Comparison of ENCODE assay signal across 24 mouse cellular contexts in the genomic region with DNA sequence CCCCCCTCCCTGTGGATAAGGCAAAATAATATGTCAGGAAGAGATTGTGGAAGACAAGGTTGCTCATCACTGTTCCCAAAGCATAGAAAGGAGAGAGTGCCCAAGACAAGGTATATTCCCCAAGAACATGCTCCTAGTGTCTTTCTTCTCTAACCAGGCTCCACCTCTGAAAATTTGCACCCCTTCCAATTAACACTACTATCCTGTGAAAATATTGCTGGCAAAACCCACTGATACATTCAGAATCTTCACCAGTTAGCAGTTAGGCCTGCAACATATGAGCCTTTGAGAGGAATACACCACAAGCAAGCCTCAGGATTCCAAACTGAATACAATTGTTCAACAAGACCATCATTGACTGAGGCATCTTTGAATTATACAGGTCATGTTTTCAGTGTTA.
"Had no signal": no experiment of that assay in that cellular context is flagged by ENCODE, and none has a peak within 500 bp of the region (broad histone marks: within the 10 kb centered on the region; RNA-seq: fewer than 3 reads in every experiment).

No protein-coding gene starts in this region.

- H3K9ac ChIP-seq: heart, embryonic 13.5 days; heart, embryonic 15.5 days; hindbrain, embryonic 13.5 days; hindbrain, embryonic 15.5 days; kidney, embryonic 15.5 days; limb, embryonic 13.5 days; limb, embryonic 15.5 days; liver, embryonic 12.5 days; liver, embryonic 14.5 days had no signal

- H3K4me1 ChIP-seq: heart, embryonic 13.5 days; heart, embryonic 15.5 days; hindbrain, embryonic 13.5 days; hindbrain, embryonic 15.5 days; kidney, embryonic 15.5 days; limb, embryonic 13.5 days; limb, embryonic 15.5 days; liver, embryonic 12.5 days had no signal

- H3K4me3 ChIP-seq: heart, adult 2 months; heart, embryonic 13.5 days; heart, embryonic 15.5 days; hindbrain, embryonic 13.5 days; hindbrain, embryonic 15.5 days; kidney, embryonic 15.5 days; limb, embryonic 13.5 days; limb, embryonic 15.5 days; liver, embryonic 12.5 days had no signal

- H3K27ac ChIP-seq: heart, adult 2 months; heart, embryonic 13.5 days; heart, embryonic 15.5 days; hindbrain, embryonic 13.5 days; hindbrain, embryonic 15.5 days; hindbrain, postnatal 0 days; kidney, embryonic 15.5 days; kidney, postnatal 0 days; limb, embryonic 13.5 days; limb, embryonic 15.5 days; liver, embryonic 12.5 days; liver, embryonic 14.5 days had no signal

- H3K27me3 ChIP-seq: heart, embryonic 13.5 days; heart, embryonic 15.5 days; hindbrain, embryonic 13.5 days; hindbrain, embryonic 15.5 days; kidney, embryonic 15.5 days; limb, embryonic 13.5 days; limb, embryonic 15.5 days; liver, embryonic 12.5 days had no signal

- H3K9me3 ChIP-seq: heart, embryonic 13.5 days; heart, embryonic 15.5 days; hindbrain, embryonic 13.5 days; hindbrain, embryonic 15.5 days; kidney, embryonic 15.5 days; limb, embryonic 13.5 days; limb, embryonic 15.5 days; liver, embryonic 12.5 days had no signal

- H3K4me2 ChIP-seq: heart, embryonic 11.5 days; heart, embryonic 13.5 days; heart, embryonic 15.5 days; hindbrain, embryonic 13.5 days; hindbrain, embryonic 15.5 days; kidney, embryonic 15.5 days; limb, embryonic 13.5 days; limb, embryonic 15.5 days; liver, embryonic 12.5 days had no signal

- H3K36me3 ChIP-seq: heart, embryonic 13.5 days; heart, embryonic 15.5 days; hindbrain, embryonic 13.5 days; hindbrain, embryonic 15.5 days; kidney, embryonic 15.5 days; limb, embryonic 13.5 days; limb, embryonic 15.5 days; liver, embryonic 12.5 days had no signal

- ATAC-seq: intestine, embryonic 16.5 days; liver, embryonic 12.5 days had no signal

- DNase-seq: gastrocnemius, postnatal 14 days; gastrocnemius, postnatal 36 days; heart, adult 11 months; heart, adult 2 months; heart, postnatal 14 days; heart, postnatal 36 days; kidney, adult 11 months; kidney, adult 2 months; kidney, adult 9 months; kidney, postnatal 14 days; kidney, postnatal 36 days had no signal
